Mouse (Mus musculus) CD4-positive helper T cell, adult 2 months (primary cell): Measurements from ENCODE around the gene Mgst3.

Experiments
- DNase-seq: peaks from one replicate; pipeline ENCODE4 v3.0.0-alpha.2; 2012; ENCODE audit warnings: low read depth, missing footprints, low spot score

The Mgst3 gene

GRCm38 (mm10) chr1:167393683-167394492 lies at the start of gene Mgst3:
Gene Mgst3, minus strand, starts transcription at chr1:167393841.
- DNase-seq: peak; percentile 95

- no peak for DNase-seq
Measured at GRCm38 (mm10) chr1:167438231-167438885, 44.7 kb upstream of the Mgst3 start.

- DNase-seq: no peak
Measured at GRCm38 (mm10) chr1:167437091-167437490, 43.5 kb upstream of the Mgst3 start.

GRCm38 (mm10) chr1:167436186-167436975 lies 42.7 kb upstream of the Mgst3 start:
- DNase-seq: no peak

- no peak for DNase-seq
Measured at GRCm38 (mm10) chr1:167434931-167435330, 41.3 kb upstream of the Mgst3 start.

- DNase-seq: no peak
Measured at GRCm38 (mm10) chr1:167430976-167431676, 37.5 kb upstream of the Mgst3 start.

- no peak for DNase-seq
Measured at GRCm38 (mm10) chr1:167426681-167427080, 33.0 kb upstream of the Mgst3 start.

- no peak for DNase-seq
Measured at GRCm38 (mm10) chr1:167425572-167425971, 31.9 kb upstream of the Mgst3 start.

GRCm38 (mm10) chr1:167422501-167423240 lies 29.0 kb upstream of the Mgst3 start:
- no peak for DNase-seq

GRCm38 (mm10) chr1:167414846-167415245 lies 21.2 kb upstream of the Mgst3 start:
- DNase-seq: peak; percentile 59

- DNase-seq: no peak
Measured at GRCm38 (mm10) chr1:167411991-167412715, 18.5 kb upstream of the Mgst3 start.

GRCm38 (mm10) chr1:167409601-167410000 lies 16.0 kb upstream of the Mgst3 start:
- DNase-seq: no peak

- no peak for DNase-seq
Measured at GRCm38 (mm10) chr1:167405237-167405636, 11.6 kb upstream of the Mgst3 start.

- no peak for DNase-seq
Measured at GRCm38 (mm10) chr1:167393281-167393680, 360 bp downstream of the Mgst3 start.

- no peak for DNase-seq
Measured at GRCm38 (mm10) chr1:167392687-167393086, 954 bp downstream of the Mgst3 start.

GRCm38 (mm10) chr1:167392031-167392640 lies 1.5 kb downstream of the Mgst3 start:
- no peak for DNase-seq

- no peak for DNase-seq
Measured at GRCm38 (mm10) chr1:167391241-167391640, 2.4 kb downstream of the Mgst3 start.

- no peak for DNase-seq
Measured at GRCm38 (mm10) chr1:167390381-167390780, 3.3 kb downstream of the Mgst3 start.

- DNase-seq: no peak
Measured at GRCm38 (mm10) chr1:167389584-167389983, 4.1 kb downstream of the Mgst3 start.

- no peak for DNase-seq
Measured at GRCm38 (mm10) chr1:167388571-167388970, 5.1 kb downstream of the Mgst3 start.
